Mouse (Mus musculus): ENCODE results near the gene Zdhhc7.

DNA sequence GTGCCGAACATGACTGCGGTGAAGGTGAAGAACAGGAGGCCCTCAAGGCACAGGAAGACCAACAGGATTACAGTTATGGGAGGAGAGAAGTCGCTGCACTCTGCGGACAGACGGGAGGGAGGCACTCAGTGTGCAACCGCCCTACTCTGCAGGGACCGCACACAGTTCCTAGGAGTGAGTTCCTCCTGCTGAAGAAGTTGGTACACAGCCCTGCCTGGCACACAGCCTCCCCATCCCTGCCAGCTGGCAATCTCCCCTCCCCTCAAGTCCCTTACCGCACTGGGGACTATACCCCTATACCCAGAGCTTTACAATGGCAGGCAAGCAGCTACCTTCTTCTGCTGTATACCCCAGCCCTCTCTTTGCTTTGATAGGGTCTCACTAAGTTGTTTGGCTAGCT is 18.0 kb downstream of the Zdhhc7 start:
- TF ChIP-seq EP300 (IDR thresholded peaks at IDR 0.05) = no peak
- TF ChIP-seq CTCF (IDR thresholded peaks at IDR 0.05) = no peak

Data from lung, postnatal 0 days (tissue).